In the genomic region with DNA sequence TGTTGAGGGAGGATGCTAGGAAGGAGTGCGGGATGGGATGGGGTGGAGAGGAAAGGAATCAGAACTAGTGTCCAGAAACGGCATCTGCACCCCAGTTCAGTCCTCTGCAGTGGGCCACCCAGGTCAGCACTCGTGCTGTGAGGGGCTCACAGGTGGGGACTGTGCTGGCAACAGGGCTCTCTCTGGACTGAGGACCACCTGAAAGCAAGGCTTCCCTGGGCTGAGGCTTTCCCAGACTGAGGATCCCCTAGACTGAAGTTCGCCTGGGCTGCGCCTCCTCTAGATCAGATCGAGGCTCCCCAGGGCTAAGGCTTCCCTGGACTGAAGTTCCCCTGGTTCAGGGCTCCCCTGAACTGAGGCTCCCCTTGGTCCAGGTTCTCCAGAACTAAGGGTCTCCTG, we compare ENCODE assay signal across 10 mouse cellular contexts. TPM values are rescaled to one million over a fixed set of nuclear protein-coding genes. Genes with fewer than 3 reads are reported as not detected.
DNase-seq lines count a peak whose midpoint lies in the region; ATAC-seq and TF ChIP-seq lines count a peak whose summit lies in the region.
"Had no signal": no experiment of that assay in that cellular context is flagged by ENCODE, and none has a peak within 500 bp of the region (broad histone marks: within the 10 kb centered on the region; RNA-seq: fewer than 3 reads in every experiment).

No protein-coding gene starts in this region.

- DNase-seq in cerebellum, adult 2 months: no peak
- DNase-seq in cerebellum, postnatal 36 days: no peak
- DNase-seq in lung, postnatal 0 days (ENCODE audit: low spot score): no peak
- DNase-seq in lung, postnatal 14 days: no peak
- no peak for DNase-seq in thymus, adult 18-20 months
- DNase-seq in cerebellum, postnatal 25 days: no peak
- DNase-seq: cerebellum, postnatal 14 days had no signal

- ATAC-seq in lung, postnatal 0 days: no peak
- no peak for ATAC-seq in limb, embryonic 15.5 days (ENCODE audit: insufficient number of reproducible peaks, low FRiP score, low TSS enrichment, low read depth)
- ATAC-seq in megakaryocyte, adult 5-6 weeks (ENCODE audit: poor library complexity, severe bottlenecking): no peak

- TF ChIP-seq CTCF in cerebellum, adult 2 months (IDR thresholded peaks at IDR 0.05; ENCODE audit: borderline replicate concordance, insufficient read depth, low read depth, low read length): no peak
- TF ChIP-seq CTCF in lung, postnatal 0 days (IDR thresholded peaks at IDR 0.05): no peak

- no peaks in the 10 kb centered on the region for H3K4me1 ChIP-seq in cerebellum, adult 2 months (ENCODE audit: control insufficient read depth, insufficient read depth, low read length)
- no peaks in the 10 kb centered on the region for H3K4me1 ChIP-seq in lung, postnatal 0 days (ENCODE audit: insufficient read depth, low read depth, low read length)
- peaks cover 20% of the 10 kb centered on the region for H3K4me1 ChIP-seq in limb, embryonic 15.5 days
- H3K4me1 ChIP-seq: liver, embryonic 15.5 days had no signal

- peaks cover 4% of the 10 kb centered on the region; the same call in 1 of the 2 replicates for H3K27me3 ChIP-seq in cerebellum, adult 2 months (ENCODE audit: control insufficient read depth, insufficient read depth, low read length)
- peaks cover 31% of the 10 kb centered on the region; the same call in 1 of the 2 replicates for H3K27me3 ChIP-seq in lung, postnatal 0 days (replicated peaks; ENCODE audit: insufficient read depth, low read length)
- H3K27me3 ChIP-seq in limb, embryonic 15.5 days: peaks cover 58% of the 10 kb centered on the region

- TF ChIP-seq POLR2A in cerebellum, adult 2 months (IDR thresholded peaks at IDR 0.05; ENCODE audit: borderline replicate concordance, insufficient read depth, low read length): no peak

- H3K4me3 ChIP-seq in cerebellum, adult 2 months (replicated peaks; ENCODE audit: insufficient read depth, low read depth, low read length): peak overlapping the region; percentile 22
- no peak overlapping the region for H3K4me3 ChIP-seq in lung, postnatal 0 days (ENCODE audit: low read depth, low read length)
- peak overlapping the region; percentile 47 for H3K4me3 ChIP-seq in limb, embryonic 15.5 days
- H3K4me3 ChIP-seq: liver, embryonic 15.5 days had no signal

- no peak for TF ChIP-seq EP300 in lung, postnatal 0 days (IDR thresholded peaks at IDR 0.05)

- no peaks in the 10 kb centered on the region for H3K36me3 ChIP-seq in lung, postnatal 0 days (ENCODE audit: insufficient read depth, low read length)
- H3K36me3 ChIP-seq in limb, embryonic 15.5 days: no peaks in the 10 kb centered on the region
- H3K36me3 ChIP-seq: liver, embryonic 15.5 days had no signal

- 6% methylated on average over 6 of the region's 6 CpGs for WGBS in cerebellum, adult 2 months
- WGBS in lung, postnatal 0 days: 7% methylated on average over 6 of the region's 6 CpGs
- 9% methylated on average over 6 of the region's 6 CpGs for WGBS in limb, embryonic 15.5 days

- no peak overlapping the region for H3K9ac ChIP-seq in lung, postnatal 0 days (replicated peaks; ENCODE audit: low read depth)
- H3K9ac ChIP-seq in limb, embryonic 15.5 days: no peak overlapping the region
- H3K9ac ChIP-seq: liver, embryonic 15.5 days had no signal

- H3K27ac ChIP-seq in cerebellum, adult 2 months (ENCODE audit: insufficient read depth, low read length): no peak overlapping the region
- no peak overlapping the region for H3K27ac ChIP-seq in lung, postnatal 0 days (ENCODE audit: low read length)
- peak overlapping the region; percentile 38; the same call in 1 of the 2 replicates for H3K27ac ChIP-seq in limb, embryonic 15.5 days
- H3K27ac ChIP-seq: liver, embryonic 15.5 days had no signal

- no peaks in the 10 kb centered on the region for H3K9me3 ChIP-seq in lung, postnatal 0 days (ENCODE audit: low read length)
- H3K9me3 ChIP-seq in limb, embryonic 15.5 days: no peaks in the 10 kb centered on the region
- H3K9me3 ChIP-seq: liver, embryonic 15.5 days had no signal

- peak overlapping the region; percentile 39 for H3K4me2 ChIP-seq in lung, postnatal 0 days (replicated peaks; ENCODE audit: low read depth, low read length)
- peak overlapping the region; percentile 90 for H3K4me2 ChIP-seq in limb, embryonic 15.5 days
- H3K4me2 ChIP-seq: liver, embryonic 15.5 days had no signal

RNA-seq across cellular contexts. Expression of a gene that starts 1.9 kb away (rescaled TPM):
- 15.5 and 21.1 TPM in 2 replicates for polyA plus RNA-seq in cerebellum, adult 2 months (2012; rRNA removed)
- not detected in 2 replicates for polyA plus RNA-seq in lung, postnatal 0 days (2015; fragmentation: Nextera tagmentation; extraction: Ambion mirVana)
- 10.8 and 12.7 TPM in 2 replicates for polyA plus RNA-seq in limb, embryonic 15.5 days (2015; fragmentation: Nextera tagmentation; extraction: Ambion mirVana)
- total RNA-seq in megakaryocyte, adult 5-6 weeks (2015): not detected in 2 replicates
- not detected in 2 replicates for total RNA-seq in megakaryocyte, adult 5-6 weeks (2017)
- polyA plus RNA-seq: liver, embryonic 15.5 days had no signal

Comparison
In these comparisons a context has a peak if more than half of its experiments do, and no peak if none do; other contexts are left out.
1. RNA of a gene that starts 1.9 kb away (polyA plus RNA-seq): 15.5 to 21.1 TPM in cerebellum, adult 2 months and 10.8 to 12.7 TPM in limb, embryonic 15.5 days; not detected in lung, postnatal 0 days; every median in the first group is over 10 times any median in the second.